Mouse (Mus musculus) spleen, adult 2 months (tissue): Measurements from ENCODE around the gene Atp1a4. TPM values are rescaled to one million over a fixed set of nuclear protein-coding genes. Genes with fewer than 3 reads are reported as not detected.

ENCODE experiments used
- DNase-seq, 2 experiments: peaks; one replicate each; pipeline versions ENCODE4 v3.0.0 to v3.0.0-alpha.2; 2012 to 2021; ENCODE audit warnings: low spot score in 2 of 2, low read depth in 1 of 2
- H3K27ac ChIP-seq: fragments of 200-500 bp; 2 replicates; pipeline ENCODE4 v1.5.1; 2012; ENCODE audit warnings: low read length, inconsistent platforms; ENCODE audit not compliant: insufficient read depth
- H3K27me3 ChIP-seq: fragments of 200-500 bp; 2 replicates; pipeline ENCODE4 v1.6.1; 2012; ENCODE audit warnings: mild to moderate bottlenecking, moderate library complexity, low read length, inconsistent platforms; ENCODE audit not compliant: control insufficient read depth, insufficient read depth
- H3K36me3 ChIP-seq: fragments of 200-500 bp; 2 replicates; pipeline ENCODE4 v1.6.1; 2012; ENCODE audit warnings: mild to moderate bottlenecking, low read length, inconsistent platforms; ENCODE audit not compliant: control insufficient read depth, insufficient read depth
- H3K4me1 ChIP-seq: fragments of 200-500 bp; 2 replicates; pipeline ENCODE4 v1.6.1; 2011; ENCODE audit warnings: inconsistent platforms; ENCODE audit not compliant: control insufficient read depth, insufficient read depth, insufficient read length
- H3K4me3 ChIP-seq: fragments of 200-500 bp; 2 replicates; pipeline ENCODE4 v1.5.1; 2011; ENCODE audit warnings: mild to moderate bottlenecking, inconsistent platforms; ENCODE audit not compliant: insufficient read depth, insufficient read length; ENCODE audit errors: extremely low read depth
- CTCF ChIP-seq: fragments of 200-500 bp; IDR thresholded peaks from 2 replicates; pipeline ENCODE4 v1.5.1; 2011; ENCODE audit warnings: mild to moderate bottlenecking, inconsistent platforms; ENCODE audit not compliant: insufficient read depth, insufficient read length, insufficient replicate concordance; ENCODE audit errors: extremely low read depth
- POLR2A ChIP-seq: fragments of 200-500 bp; IDR thresholded peaks from 2 replicates; pipeline ENCODE4 v1.6.1; 2011; ENCODE audit warnings: low read depth, low read length, inconsistent platforms
- WGBS: fragments of 180-500 bp; shearing (Covaris S2); methylation state at CpG from one replicate; pipeline ENCODE4 v1.1.7; 2018; 5-methylcytosine and 5-hydroxymethylcytosine counted together
- polyA plus RNA-seq: library from polyadenylated mRNA; depleted of rRNA; stranded (reverse); fragments of >200 nt; gene quantifications from 2 replicates; pipeline ENCODE4 v1.2.3, GENCODE M21; 2012

The Atp1a4 gene
- polyA plus RNA-seq, 1 experiment: not detected

- no peak for DNase-seq
- Histone ChIP-seq H3K36me3 (no peaks in the 10 kb centered on the region), H3K27ac (no peak overlapping the region), H3K4me3 (no peak overlapping the region), H3K4me1 (no peaks in the 10 kb centered on the region), H3K27me3 (no peaks in the 10 kb centered on the region)
- TF ChIP-seq CTCF: no peak
- no peak for TF ChIP-seq POLR2A
- WGBS: 95% methylated on average over 6 of the region's 6 CpGs
Observed at GRCm38 (mm10) chr1:172283073-172283472, 24.9 kb upstream of the Atp1a4 start.

DNA sequence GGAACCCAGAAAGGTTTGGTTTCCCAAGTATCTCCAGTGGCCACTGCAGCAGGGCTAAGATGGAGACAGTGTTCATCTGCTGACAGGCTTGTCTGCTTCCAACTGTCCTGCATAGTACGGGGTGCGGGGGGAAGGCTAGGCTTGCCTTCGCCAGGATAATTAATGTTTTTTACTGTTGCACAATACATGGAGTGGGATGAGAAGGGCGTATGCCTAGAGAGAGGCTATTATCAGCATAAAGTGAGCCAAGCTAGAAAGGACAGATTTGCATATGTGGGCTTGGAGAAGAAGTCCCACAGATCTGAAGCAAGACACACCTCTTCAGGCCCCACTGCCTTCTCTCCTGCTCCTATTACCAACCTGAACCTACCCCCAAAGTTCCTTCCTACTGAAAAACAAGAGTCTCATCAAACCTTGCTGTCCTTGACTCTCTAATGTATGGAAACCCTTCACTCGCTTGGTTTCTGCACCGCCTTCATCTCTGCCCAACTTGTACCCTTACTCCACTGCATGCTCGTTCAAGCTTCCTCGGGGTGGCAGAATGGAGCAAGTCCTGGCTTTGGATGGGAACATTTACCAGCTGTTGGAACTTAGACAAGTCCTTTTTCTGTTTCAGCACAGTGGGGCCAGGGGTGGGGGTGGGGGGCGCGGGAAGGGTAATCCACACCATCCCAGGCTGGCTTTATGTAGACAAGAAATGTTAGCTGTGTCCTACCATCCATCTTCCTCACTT is 23.5 kb upstream of the Atp1a4 start:
- H3K27ac ChIP-seq: no peak overlapping the region
- H3K4me1 ChIP-seq: peaks cover 10% of the 10 kb centered on the region; the same call in 1 of the 2 replicates
- 87% methylated on average over 10 of the region's 10 CpGs for WGBS
- no peaks in the 10 kb centered on the region for H3K27me3 ChIP-seq
- no peaks in the 10 kb centered on the region for H3K36me3 ChIP-seq
- DNase-seq: no peak
- no peak for TF ChIP-seq POLR2A
- H3K4me3 ChIP-seq: no peak overlapping the region

DNA sequence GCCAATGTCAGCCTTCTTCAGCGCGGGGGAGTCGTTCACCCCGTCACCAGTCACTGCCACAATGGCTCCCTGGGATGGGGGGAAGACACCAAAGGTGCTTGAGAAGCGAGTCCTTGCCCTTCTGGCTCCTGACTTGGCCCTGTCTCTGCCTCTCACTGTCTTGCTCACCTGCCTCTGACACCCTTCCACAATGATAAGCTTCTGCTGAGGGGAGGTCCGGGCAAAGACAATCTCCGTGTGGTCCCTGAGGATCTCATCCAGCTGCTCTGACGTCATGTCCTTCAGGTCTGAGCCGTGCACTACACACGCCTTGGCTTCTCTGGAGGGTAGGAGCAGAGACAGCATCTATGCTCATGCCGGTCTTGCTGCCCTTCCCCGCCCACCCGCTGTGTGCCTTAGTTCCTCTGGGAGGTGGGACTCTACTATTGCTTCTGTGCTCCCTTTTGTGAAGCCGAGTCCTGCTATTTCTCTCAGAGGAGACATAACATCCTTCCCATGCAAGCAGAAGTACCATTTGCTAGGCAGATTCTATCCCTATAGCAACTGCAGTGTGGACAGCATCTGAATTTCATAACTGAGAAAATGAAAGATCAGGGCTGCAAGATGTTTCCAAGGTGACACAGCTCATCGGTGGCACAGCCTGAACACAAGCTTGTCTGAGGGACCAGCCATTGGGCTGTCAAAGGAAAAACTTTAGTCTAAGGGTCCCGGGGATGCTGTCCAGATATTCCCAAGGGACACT is 21.7 kb upstream of the Atp1a4 start:
- Histone ChIP-seq H3K4me3 (no peak overlapping the region), H3K36me3 (no peaks in the 10 kb centered on the region), H3K4me1 (peaks cover 13% of the 10 kb centered on the region; the same call in 1 of the 2 replicates), H3K27me3 (no peaks in the 10 kb centered on the region), H3K27ac (no peak overlapping the region)
- WGBS: 82% methylated on average over 16 of the region's 16 CpGs
- DNase-seq: no peak
- no peak for TF ChIP-seq POLR2A
- no peak for TF ChIP-seq CTCF

GRCm38 (mm10) chr1:172278328-172278727 is 20.1 kb upstream of the Atp1a4 start:
- 93% methylated on average over 13 of the region's 13 CpGs for WGBS
- H3K36me3 ChIP-seq: no peaks in the 10 kb centered on the region
- H3K4me3 ChIP-seq: no peak overlapping the region
- TF ChIP-seq POLR2A (no peak), CTCF (no peak)
- H3K4me1 ChIP-seq: peaks cover 13% of the 10 kb centered on the region; the same call in 1 of the 2 replicates
- DNase-seq: no peak
- H3K27me3 ChIP-seq: no peaks in the 10 kb centered on the region
- H3K27ac ChIP-seq: no peak overlapping the region

- no peak for TF ChIP-seq POLR2A
- no peak for TF ChIP-seq CTCF
- peak overlapping the region; percentile 42 for H3K27ac ChIP-seq
- H3K27me3 ChIP-seq: no peaks in the 10 kb centered on the region
- peak; percentile 54 to 72 for DNase-seq
- peaks cover 13% of the 10 kb centered on the region; the same call in 1 of the 2 replicates for H3K4me1 ChIP-seq
- no peak overlapping the region for H3K4me3 ChIP-seq
- 2% methylated on average over 3 of the region's 3 CpGs for WGBS
- no peaks in the 10 kb centered on the region for H3K36me3 ChIP-seq
Observed at GRCm38 (mm10) chr1:172277172-172277571, 19.0 kb upstream of the Atp1a4 start.

- Histone ChIP-seq H3K27ac (no peak overlapping the region), H3K36me3 (no peaks in the 10 kb centered on the region), H3K4me1 (peaks cover 13% of the 10 kb centered on the region; the same call in 1 of the 2 replicates), H3K27me3 (no peaks in the 10 kb centered on the region), H3K4me3 (no peak overlapping the region)
- TF ChIP-seq CTCF (no peak), POLR2A (no peak)
- WGBS: 91% methylated on average over 5 of the region's 5 CpGs
- no peak for DNase-seq
Observed at GRCm38 (mm10) chr1:172274547-172274946, 16.3 kb upstream of the Atp1a4 start.

DNA sequence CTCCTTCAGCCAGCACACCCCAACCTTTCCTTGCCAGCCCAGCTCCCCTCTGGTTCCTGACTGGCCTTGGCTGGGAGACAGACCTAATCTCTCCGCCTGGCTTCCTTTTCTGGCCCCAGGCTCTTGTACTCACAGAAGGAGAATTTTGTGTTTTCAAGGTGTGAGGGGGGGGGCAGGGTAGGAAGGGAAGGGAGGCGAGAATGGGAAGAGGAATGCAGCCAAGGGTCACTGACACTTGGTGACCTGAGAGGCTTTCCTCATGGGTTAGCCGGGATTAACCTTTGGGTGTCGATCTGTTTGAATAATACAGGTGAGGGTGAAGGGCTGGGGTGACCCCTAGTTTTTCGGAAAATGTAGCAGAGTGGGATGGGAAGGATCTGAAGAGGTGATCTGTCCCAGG is 15.9 kb upstream of the Atp1a4 start:
- no peak for DNase-seq
- H3K27me3 ChIP-seq: no peaks in the 10 kb centered on the region

More for the DNA sequence above, 15.9 kb upstream of the Atp1a4 start:
- Histone ChIP-seq H3K27ac (no peak overlapping the region), H3K36me3 (no peaks in the 10 kb centered on the region), H3K4me1 (peaks cover 13% of the 10 kb centered on the region; the same call in 1 of the 2 replicates), H3K4me3 (no peak overlapping the region)
- WGBS: 92% methylated on average over 5 of the region's 5 CpGs
- no peak for TF ChIP-seq POLR2A
- no peak for TF ChIP-seq CTCF
